Mouse (Mus musculus) liver, postnatal 0 days (tissue): ENCODE measurements around the gene Thnsl1.

Experiments
- CTCF ChIP-seq: sonication (generic); IDR thresholded peaks from 2 replicates; pipeline ENCODE4 v1.5.1; 2016; ENCODE audit warnings: antibody characterized with exemption, low read depth
- EP300 ChIP-seq: IDR thresholded peaks from 2 replicates; pipeline ENCODE4 v1.6.1; 2016; ENCODE audit warnings: antibody characterized with exemption, low read depth, mild to moderate bottlenecking

- TF ChIP-seq CTCF (no peak), EP300 (no peak)
These were observed 22.7 kb upstream of the Thnsl1 start for GRCm38 (mm10) chr2:21182811-21183210.
